Mouse (Mus musculus) adrenal gland (tissue): ENCODE data around the gene Epn2.

Source experiments
- intact Hi-C: fragments of 180-260 bp; cut with DNase I; formaldehyde crosslinking; loops from one replicate; pipeline ENCODE4 v1.15.1; 2025

Gene Epn2

DNA sequence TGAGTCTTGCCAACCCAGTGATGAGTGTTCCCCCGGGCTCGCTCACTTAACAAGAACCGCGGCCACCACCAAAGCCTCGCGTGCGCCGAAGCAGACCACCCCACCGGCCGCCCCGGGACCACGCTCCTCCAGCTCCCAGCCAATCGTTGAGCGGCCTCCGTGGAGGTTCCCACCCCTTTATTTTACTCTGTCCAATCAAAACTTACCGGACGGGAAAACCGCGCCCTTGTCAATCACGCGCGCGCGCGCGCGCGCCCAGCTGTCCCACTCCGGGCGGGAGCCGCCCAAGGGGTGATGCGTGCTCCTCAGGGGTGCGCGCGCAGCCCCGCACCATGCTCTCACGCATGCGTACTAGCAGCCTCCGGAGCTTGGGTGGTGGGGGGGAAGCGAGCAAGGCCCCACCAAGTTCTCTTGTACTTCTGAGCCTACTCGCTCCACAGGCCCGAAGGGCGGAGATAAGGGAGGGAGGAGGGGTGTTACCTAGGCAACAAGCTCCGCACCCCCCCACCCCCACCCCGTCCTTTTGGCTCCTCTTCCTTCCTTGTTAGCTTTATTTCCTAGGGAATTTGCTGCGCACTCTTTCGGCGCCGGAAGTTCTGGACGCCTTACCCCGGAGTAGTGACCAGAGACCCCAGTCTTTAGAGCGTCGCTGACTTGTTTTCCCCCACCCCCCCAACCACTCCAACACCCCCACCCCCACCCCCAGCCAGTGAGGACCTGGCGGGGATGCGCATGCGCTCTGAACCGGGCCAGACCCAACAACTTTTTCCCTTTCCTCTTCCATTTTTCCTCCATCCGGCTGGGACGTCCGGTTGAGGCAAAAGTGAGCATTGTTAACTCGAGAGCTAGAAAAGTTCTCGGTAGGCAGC, 85.1 kb downstream of the Epn2 start, which contains the start of gene Mapk7:
Gene Mapk7 (minus strand): TSS at position 278 of the 869 bp plus-strand sequence.
- intact Hi-C loops = no loop called here

DNA sequence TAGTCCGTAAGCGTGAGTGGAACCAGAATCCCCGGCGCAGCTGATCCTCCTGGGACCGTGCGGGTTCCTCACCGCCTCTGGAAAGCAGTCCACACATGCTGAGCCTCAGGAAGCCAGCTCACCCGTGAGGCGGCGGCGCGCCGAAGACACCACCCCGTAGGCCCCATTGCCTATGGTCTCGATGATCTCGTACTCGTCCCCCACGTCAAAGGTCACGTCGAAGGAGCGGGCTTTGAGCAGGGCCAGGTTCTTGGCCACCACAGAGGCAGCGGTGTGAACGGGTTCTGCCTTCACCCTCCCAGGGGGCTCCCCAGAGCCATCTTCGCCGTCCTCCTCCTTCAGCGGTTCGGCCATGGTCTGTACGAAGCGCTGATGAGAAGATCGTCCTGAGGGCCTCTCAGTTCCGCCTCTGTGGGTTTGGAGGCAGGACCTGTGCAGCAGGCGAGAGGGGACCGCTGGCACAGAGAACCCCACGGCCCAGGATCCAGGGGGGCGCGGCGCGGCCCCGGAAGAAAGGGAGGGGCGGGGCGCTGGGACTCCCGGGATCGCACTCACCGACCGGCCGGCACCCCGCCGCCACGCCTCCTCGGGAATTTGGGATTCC, 85.9 kb downstream of the Epn2 start:
- intact Hi-C loops = no loop called here

DNA sequence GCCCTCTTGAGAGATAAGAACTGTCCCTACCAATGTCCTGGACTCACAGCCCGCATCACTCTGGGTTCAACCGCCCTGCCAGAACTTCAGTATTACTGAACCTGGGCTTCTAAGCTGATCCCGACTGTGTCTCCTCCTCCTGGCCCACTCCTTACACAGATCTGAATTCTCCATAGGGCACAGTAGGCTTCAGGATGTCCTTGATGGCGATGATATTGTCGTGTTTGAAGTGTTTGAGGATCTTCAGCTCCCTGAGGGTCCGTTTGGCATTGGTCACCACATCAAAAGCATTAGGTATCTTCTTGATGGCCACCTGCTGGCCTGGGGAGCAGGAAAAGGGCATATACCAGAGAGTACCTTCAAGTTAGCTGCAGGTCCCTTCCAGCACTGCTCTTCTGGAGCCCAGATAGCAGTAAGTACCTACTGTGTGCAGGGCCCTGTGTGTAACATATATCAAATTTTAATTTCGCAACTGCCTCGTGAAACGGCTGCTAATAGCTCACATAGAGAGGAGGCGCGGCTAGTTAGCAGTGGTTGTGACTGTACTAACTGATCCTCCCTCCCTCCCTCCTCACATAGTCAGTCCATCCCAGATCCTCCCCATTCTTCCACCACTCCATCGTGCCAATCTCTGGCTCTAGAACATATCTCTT, 86.6 kb downstream of the Epn2 start:
- intact Hi-C loops = no loop called here

DNA sequence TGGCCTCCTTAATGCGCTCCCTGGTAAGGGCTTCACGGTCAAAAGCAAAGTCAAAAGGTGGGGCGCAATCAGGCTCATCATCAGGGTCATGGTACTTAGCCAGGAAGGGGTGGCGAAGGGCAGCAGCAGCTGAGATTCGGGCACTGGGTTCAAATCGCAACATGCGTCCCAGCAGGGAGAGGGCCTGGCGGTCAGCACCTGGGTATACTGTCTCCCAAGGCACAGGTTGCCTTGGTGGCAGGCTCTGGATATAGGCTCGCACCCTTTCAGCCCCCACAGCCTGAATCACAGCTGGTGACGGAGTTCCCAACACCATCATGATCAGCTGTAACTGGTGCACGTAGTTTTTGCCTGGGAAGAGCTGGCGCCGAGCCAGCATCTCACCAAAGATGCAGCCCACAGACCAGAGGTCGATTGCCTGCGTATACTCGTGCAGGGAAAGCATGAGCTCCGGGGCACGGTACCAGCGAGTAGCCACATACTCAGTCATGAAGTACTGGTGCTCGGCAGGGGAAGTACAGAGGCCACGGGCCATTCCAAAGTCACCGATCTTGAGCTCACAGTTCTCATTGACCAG, 88.5 kb downstream of the Epn2 start:
- intact Hi-C loops = no loop called here

DNA sequence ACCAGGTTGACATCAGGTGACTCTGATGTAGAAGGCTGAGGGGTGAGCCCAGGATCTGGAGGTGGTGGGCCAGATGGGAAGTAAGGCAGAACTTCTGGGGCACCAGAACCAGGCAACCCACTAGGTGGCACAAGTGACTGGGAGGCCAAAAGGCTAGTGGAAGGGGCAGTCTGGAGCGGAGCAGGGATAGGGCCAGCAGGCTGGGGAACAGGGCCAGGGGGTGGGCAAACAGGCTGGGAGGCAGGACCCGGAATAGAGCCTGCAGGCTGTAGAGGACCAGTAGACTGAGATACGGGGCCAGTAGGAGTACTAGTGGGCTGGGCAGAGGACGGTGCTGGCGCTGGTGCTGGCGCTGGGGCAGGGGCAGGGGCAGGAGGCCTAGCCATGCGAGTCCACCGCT, 89.6 kb downstream of the Epn2 start:
- intact Hi-C loops = no loop called here

DNA sequence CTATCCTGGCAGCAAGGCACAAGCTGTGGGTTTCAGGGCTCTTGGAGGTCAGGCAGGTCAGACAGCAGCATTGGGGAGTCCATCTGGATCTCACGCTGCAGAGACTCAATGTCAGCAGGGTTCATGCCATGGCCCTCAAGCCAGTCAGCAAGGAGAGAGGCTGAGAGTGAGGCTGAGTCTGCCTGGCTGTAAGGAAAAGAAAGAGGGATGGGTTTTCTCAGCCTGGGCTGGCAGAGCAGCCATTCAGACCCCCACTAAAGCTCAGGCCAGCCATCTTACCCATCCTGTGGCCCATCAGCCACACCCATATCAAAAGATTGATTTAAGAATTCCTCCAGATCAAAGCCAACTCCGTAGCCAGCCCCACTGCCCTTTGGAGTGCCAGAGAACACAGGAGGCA, 90.4 kb downstream of the Epn2 start:
- intact Hi-C loops = no loop called here

DNA sequence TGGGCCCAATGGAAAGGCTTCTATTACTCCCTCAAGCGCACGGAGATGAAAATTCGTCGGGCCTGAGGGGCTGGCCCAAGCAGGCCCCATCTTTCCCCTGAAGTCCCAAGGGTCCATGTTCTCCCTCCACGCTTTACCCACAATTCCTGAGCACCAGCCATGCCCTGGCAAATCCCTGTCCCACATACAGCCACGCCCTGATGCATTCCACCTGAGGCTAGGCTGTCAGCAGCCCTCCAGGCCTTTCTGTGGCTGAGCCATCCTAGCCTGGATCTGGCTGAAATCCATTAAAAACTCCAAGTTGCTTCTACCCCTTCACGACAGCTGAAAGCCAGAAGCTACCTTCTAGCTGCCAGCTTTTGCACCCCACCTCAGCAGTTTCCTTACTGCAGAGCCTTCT, 91.6 kb downstream of the Epn2 start:
- intact Hi-C loops = no loop called here

DNA sequence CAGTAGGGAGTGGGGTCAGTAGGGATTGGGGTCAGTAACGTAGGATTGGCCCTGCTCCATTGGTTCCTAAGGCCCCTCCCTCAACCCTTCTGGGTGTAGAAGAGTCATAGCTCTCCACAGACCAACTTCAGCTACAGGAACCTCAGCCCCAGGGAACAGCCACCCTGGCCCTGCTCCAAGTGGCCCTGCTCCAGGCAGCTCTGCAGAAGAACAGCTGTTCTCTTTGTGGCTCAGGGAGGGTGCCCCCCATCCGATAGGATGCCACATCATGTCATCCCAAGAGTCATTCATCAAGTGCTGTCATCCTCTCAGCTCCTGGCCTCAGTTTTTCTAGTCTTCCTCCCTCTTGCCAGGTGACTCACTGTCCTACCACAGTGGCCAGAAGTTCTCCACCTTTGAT, 92.1 kb downstream of the Epn2 start:
- intact Hi-C loops = no loop called here

DNA sequence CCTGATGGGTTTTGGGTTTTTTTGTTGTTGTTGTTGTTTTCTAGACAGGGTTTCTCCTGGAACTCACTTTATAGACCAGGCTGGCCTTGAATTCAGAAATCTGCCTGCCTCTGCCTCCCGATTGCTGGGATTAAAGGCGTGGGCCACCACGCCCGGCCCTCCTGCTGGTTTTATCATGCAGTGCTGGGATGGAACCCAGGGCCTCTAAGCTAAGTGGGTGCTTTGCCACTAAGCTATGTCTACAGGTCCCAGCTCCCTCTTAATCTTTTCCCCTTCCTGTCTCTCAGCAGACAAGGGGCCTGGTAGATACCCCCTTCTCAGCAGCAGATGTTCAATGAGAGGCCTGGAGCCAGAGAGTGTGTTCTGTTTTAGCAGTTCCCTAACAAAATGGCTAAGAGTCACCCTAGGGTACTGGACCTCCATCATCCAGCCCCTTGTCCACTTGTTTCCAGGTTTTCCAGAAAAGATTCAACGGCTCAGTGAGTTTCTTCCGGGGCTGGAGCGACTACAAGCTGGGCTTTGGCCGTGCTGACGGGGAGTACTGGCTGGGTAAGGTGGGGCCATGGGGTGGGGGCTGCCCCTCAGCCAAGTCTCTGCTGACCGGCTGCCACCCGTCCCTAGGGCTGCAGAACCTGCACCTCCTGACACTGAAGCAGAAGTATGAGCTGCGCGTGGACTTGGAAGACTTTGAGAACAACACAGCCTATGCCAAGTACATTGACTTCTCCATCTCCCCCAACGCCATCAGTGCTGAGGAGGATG, 92.8 kb downstream of the Epn2 start:
- intact Hi-C loops = no loop called here

DNA sequence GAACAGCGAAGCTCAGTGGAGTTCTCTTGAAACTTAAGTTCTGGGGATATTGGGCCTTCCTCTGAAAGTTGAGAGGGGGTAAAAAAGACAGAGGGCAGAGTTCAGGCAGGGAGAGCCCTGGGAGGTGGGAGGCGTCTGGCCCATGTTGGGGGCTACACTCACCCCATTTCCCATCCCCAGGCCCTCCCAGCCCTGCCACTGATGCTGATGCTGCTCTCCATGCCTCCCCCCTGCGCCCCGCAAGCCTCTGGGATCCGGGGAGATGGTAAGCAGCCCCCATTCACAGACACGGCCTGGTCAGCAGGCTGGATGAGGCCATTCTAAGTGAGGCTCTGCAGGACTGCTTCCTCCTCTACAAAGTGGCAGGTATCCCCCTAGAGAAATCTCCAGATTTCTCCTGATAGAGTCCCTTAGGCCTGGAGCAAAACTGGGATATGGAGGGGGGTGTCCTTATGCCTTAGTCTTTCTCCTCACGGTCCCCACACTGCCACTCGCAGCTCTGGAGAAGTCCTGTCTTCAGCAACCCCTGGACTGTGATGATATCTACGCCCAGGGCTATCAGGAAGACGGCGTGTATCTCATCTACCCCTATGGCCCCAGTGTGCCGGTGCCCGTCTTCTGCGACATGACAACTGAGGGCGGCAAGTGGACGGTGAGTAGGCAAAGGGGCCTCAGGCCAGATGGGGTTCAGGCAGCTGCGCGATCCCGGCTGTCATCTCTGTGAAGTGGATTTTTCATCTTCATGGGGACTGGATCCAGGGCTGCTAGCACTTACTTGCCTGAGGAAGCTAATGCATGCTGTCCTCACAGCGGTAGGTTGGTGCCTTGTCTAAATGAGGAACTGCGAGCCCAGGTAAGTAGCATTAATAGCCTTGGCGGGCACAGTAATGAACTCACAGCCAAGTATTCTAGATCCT, 93.7 kb downstream of the Epn2 start:
- intact Hi-C loops = no loop called here

DNA sequence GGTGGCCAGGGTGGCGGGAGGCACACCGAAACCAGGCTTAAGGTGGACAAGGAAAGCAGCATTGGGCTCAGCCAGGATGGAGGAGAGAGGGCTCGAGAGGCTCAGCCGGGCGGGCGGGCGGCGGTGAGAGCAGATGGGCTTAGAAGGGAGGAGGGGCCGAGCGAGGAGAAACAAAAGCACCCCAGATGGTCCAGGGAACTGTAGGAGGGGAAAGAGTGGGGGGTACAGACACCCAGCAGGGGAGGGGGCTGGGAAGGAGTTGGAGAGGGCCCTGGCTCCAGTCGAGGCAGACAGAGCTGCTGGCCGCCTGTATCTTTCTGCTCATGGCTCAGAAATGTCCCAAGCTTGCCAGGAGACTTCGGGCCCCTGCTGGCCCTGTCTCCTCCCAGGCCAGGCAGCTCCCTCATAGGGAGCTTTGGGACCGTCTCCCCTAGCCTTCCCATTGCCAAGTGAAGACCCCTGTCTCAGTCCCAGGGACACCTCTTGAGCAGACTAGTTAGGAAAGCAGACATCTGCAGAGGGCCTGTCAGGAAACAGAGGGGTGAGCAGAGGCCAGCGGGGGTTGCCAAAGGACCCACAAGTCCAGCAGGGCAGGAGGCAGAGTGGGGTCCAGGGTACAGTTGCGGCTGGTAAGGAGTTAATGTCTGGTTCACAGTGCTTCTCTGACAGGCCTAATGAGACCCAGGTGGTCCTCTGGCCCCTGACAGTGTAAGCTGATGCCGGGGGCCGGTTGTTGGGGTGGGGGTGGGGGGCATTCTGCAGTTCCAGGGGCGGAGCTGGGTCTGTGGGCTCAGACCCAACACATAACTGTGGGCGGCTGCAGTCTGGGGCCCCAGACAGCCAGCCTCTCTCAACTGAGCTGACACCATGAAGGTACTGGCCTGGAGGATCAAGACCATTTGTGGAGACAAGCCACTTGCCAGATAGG, 94.6 kb downstream of the Epn2 start, which contains the start of gene Mfap4:
Gene Mfap4 (plus strand): TSS at position 819 of the 928 bp plus-strand sequence.
- intact Hi-C loops = no loop called here

DNA sequence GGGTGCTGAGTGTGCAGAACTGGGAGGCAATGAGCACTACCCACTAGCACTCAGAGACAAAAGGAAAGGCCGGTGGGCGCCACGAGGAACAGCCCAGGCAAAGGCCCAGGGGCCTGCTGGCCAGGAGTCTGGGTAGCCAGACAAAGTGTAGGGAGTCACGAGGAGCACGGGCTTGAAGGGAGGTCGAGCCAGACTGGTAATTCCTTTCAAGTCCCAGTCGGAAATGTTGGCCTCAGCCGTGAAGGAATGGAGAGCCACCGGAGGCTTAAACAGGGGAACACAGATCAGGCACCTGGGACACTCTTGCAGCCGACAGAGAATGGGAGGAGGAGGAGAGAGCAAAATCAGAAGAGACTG, 95.3 kb downstream of the Epn2 start:
- intact Hi-C loops = no loop called here

DNA sequence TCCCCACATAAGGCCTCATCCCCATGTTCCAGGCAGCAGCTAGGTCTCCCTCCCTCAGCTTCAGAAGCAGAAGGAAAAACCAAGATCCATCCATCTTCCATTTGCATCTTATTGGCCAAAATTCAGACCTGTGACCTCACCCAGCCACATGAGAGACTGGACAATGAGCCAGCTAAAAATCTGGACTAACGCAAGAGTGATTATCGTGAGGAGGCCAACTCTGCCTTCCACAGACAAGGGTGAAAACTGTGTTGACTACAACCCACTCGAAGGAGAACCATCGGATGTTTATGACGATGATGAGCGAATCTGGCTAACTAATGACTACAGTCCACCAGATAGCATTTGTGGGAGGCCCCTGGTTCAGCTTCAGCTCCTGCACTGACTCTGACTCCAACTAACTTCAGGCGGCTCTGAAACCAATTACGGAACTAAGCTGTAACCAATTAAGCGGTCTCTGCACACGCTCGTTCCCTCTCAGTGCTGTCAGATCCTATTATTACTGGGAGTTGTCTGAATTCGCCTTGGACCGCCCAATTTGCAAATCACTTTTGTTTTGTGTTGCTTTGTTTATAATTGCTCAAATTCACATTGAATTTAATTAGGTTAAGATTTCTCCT, 96.2 kb downstream of the Epn2 start:
- intact Hi-C loops = no loop called here

DNA sequence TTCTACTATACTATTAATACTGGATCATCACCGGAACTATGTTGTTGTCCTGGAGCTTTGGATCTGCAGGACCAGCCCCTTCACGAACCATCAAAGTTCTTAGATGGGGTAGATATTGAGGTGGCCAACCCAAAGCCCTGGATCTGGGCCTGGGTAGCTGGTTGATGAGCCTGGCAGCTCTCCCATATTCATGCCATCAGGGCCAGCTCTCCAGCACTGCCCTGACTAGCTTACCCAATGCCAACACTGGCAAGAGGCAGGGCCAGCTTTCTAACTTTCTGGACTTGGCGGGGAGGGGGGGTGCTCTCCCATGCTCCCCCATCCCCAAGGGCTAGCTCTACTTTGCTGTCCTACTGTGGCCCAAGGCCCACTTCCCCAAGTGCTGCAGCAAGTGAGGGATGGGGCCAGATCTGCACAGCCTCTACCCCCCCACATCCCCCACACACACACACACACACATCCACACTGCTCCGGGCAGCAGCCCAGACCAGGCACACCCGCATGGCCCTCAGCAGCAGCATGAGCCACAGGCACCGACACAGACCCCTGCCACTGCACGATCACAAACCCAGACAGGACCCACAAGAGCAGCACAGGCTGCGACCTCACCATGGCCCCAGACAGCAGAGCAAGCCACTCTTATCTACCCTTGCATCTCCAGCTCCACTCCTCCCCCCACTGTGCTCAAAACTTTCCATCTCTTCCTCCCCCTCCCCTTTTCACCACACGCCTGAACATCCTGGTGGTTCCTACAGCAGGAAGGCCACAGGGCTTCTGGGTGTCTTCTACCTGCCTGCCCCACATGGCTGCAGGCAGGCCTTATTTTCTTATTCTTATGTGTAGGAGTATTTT, 98.0 kb downstream of the Epn2 start:
- intact Hi-C loops = no loop called here

DNA sequence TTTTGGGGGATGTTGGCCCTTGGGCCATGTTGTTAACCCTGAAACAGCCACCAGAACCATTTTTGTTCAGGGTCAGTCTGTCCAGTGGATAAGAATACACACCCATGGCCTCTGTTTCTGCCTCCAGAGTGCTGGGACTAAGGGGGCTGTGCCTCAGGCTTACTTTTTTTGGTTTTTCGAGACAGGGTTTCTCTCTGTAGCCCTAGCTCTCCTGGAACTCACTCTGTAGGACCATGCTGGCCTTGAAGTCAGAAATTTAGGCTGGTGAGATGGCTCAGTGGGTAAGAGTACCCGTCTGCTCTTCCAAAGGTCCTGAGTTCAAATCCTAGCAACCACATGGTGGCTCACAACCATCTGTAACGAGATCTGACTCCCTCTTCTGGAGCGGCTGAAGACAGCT, 100.7 kb downstream of the Epn2 start:
- intact Hi-C loops = no loop called here

DNA sequence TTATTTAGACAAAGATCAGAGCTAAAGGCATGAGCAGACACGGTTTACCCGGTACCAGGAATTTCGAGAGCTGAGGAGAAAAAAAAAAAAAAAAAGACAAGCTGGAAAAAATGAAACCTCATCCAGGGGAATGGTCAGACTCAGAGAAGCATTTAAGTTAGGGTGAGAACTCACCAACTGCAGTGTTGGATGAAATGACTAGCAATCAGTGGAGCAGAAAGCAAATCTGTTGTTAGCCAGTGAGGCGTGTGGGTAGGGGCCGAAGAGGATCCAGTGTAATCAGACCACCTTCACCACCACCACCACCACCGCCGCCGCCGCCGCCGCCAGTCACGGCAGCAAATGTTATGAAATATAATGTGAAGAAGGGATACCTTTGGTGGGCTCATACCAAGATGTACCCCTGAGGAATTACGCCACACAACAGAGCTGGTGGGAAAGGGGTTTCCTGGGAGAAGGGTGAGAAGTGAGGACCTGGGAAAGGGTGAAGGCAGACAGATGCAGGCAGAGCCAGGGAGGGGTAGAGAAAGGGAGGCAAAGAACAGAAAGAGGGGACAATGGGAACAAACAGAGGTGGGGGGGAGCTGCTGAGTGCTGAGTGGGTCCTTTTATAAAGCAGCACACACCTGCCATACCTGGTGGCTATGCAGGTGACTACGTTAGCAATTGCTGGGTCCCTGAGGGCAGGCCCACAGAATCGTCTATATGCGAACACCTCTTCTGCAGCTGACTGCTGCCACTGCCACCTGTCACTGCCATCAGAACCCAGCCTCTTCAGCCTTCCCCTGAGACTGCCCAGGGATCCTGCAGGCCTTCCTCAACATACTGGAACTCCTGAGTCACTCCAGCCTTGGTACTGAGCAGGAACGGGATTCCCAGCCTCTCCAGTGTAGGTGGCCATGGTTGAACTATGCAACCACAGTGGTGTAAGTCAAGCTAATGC, 101.7 kb downstream of the Epn2 start:
- intact Hi-C loops = no loop called here
